Mouse (Mus musculus) limb, embryonic 14.5 days (tissue): ENCODE results near the gene Tmx4. TPM values are rescaled to one million over a fixed set of nuclear protein-coding genes. Genes with fewer than 3 reads are reported as not detected.
A peak's percentile ranks its signal among the peaks of the same experiment; 100 is the strongest.
"Not testable (repeated sequence)": the region's sequence is repeated elsewhere in the genome, so short reads cannot be mapped to it uniquely, and the experiment has no call there.

Experiments
- ATAC-seq: fragments of 200-750 bp; cut with Nextera tagmentation; 2 replicates; pipeline ENCODE4 v1.8.0; 2017; ENCODE audit warnings: low read depth, moderate number of reproducible peaks, moderate TSS enrichment; ENCODE audit not compliant: low FRiP score
- DNase-seq: peaks from one replicate; pipeline ENCODE4 v3.0.0-alpha.2; 2015; ENCODE audit warnings: low spot score
- H3K27ac ChIP-seq: fragments of 300-500 bp; sonication (generic); replicated peaks from 2 replicates; pipeline ENCODE4 v1.5.1; 2014; ENCODE audit warnings: low read depth, mild to moderate bottlenecking, low read length, moderate library complexity, mixed read lengths
- H3K27me3 ChIP-seq: fragments of 300-500 bp; sonication (generic); 2 replicates; pipeline ENCODE4 v1.6.1; 2014; ENCODE audit warnings: low read length, mixed read lengths; ENCODE audit not compliant: control insufficient read depth, insufficient read depth
- H3K36me3 ChIP-seq: fragments of 300-500 bp; sonication (generic); 2 replicates; pipeline ENCODE4 v1.6.1; 2014; ENCODE audit warnings: mild to moderate bottlenecking, low read length, moderate library complexity, mixed read lengths; ENCODE audit not compliant: control insufficient read depth, insufficient read depth
- H3K4me1 ChIP-seq: fragments of 300-500 bp; sonication (generic); 2 replicates; pipeline ENCODE4 v1.6.1; 2014; ENCODE audit warnings: antibody characterized with exemption, low read length, mixed read lengths; ENCODE audit not compliant: control insufficient read depth, insufficient read depth
- H3K4me2 ChIP-seq: fragments of 300-500 bp; sonication (generic); replicated peaks from 2 replicates; pipeline ENCODE4 v1.6.1; 2014; ENCODE audit warnings: low read depth, mild to moderate bottlenecking, low read length, moderate library complexity; ENCODE audit not compliant: severe bottlenecking
- H3K4me3 ChIP-seq: fragments of 300-500 bp; sonication (generic); replicated peaks from 2 replicates; pipeline ENCODE4 v1.5.1; 2014; ENCODE audit warnings: low read length
- H3K9ac ChIP-seq: fragments of 300-500 bp; sonication (generic); 2 replicates; pipeline ENCODE4 v1.6.1; 2014; ENCODE audit warnings: mild to moderate bottlenecking, low read depth, low read length, moderate library complexity; ENCODE audit not compliant: severe bottlenecking
- H3K9me3 ChIP-seq: fragments of 300-500 bp; sonication (generic); 2 replicates; pipeline ENCODE4 v1.6.1; 2016; ENCODE audit warnings: low read length; ENCODE audit not compliant: control insufficient read depth
- POLR2A ChIP-seq: fragments of 200-500 bp; IDR thresholded peaks from 2 replicates; pipeline ENCODE4 v1.8.0; 2012; ENCODE audit warnings: inconsistent platforms, mild to moderate bottlenecking, moderate library complexity, borderline replicate concordance; ENCODE audit not compliant: insufficient read depth, insufficient read length; ENCODE audit errors: extremely low read depth
- WGBS: fragments of 180-500 bp; shearing (Covaris S2); extraction: QIAGEN DNeasy Blood & Tissue Kit; methylation state at CpG from one replicate; pipeline ENCODE4 v1.1.7; 2014; 5-methylcytosine and 5-hydroxymethylcytosine counted together
- polyA plus RNA-seq, 2 experiments: library from polyadenylated mRNA; depleted of rRNA in 1 of 2; stranded (reverse) in 1 of 2; unstranded in 1 of 2; fragments of >200 nt; fragmentation: Nextera tagmentation in 1 of 2; extraction: Ambion mirVana in 1 of 2; gene quantifications; 2 replicates each; pipeline versions ENCODE4 v1.2.1 to v1.2.3; 2012 to 2014

Gene Tmx4
- polyA plus RNA-seq, 2 experiments = 10.7 to 18.8 TPM

GRCm38 (mm10) chr2:134641372-134641771 lies 2.6 kb downstream of the Tmx4 start:
- no peaks in the 10 kb centered on the region for H3K27me3 ChIP-seq
- H3K4me3 ChIP-seq = no peak overlapping the region
- H3K27ac ChIP-seq = no peak overlapping the region
- DNase-seq (no peak), ATAC-seq (no peak)
- TF ChIP-seq POLR2A = no peak
- H3K9ac ChIP-seq = no peak overlapping the region
- no peaks in the 10 kb centered on the region for H3K9me3 ChIP-seq
- peaks cover 5% of the 10 kb centered on the region; the same call in 1 of the 2 replicates for H3K4me1 ChIP-seq
- peaks cover 8% of the 10 kb centered on the region for H3K36me3 ChIP-seq
- H3K4me2 ChIP-seq = no peak overlapping the region
- 91% methylated on average over 5 of the region's 5 CpGs for WGBS

GRCm38 (mm10) chr2:134640398-134640797 lies 3.5 kb downstream of the Tmx4 start:
- ATAC-seq (no peak), DNase-seq (no peak)
- H3K4me2 ChIP-seq = no peak overlapping the region
- no peak overlapping the region for H3K9ac ChIP-seq
- peaks cover 5% of the 10 kb centered on the region; the same call in 1 of the 2 replicates for H3K4me1 ChIP-seq
- no peak for TF ChIP-seq POLR2A
- H3K36me3 ChIP-seq = peaks cover 8% of the 10 kb centered on the region
- H3K27ac ChIP-seq = no peak overlapping the region
- WGBS = 92% methylated on average over 1 of the region's 1 CpGs
- no peaks in the 10 kb centered on the region for H3K27me3 ChIP-seq
- H3K4me3 ChIP-seq = no peak overlapping the region
- no peaks in the 10 kb centered on the region for H3K9me3 ChIP-seq

- 100% methylated on average over 1 of the region's 2 CpGs for WGBS
- not testable (repeated sequence) for H3K9ac ChIP-seq, H3K4me2 ChIP-seq, H3K4me3 ChIP-seq, H3K9me3 ChIP-seq, ATAC-seq, DNase-seq, H3K36me3 ChIP-seq, H3K4me1 ChIP-seq, H3K27ac ChIP-seq, H3K27me3 ChIP-seq
Measured at GRCm38 (mm10) chr2:134628541-134628940, 15.4 kb downstream of the Tmx4 start.

DNA sequence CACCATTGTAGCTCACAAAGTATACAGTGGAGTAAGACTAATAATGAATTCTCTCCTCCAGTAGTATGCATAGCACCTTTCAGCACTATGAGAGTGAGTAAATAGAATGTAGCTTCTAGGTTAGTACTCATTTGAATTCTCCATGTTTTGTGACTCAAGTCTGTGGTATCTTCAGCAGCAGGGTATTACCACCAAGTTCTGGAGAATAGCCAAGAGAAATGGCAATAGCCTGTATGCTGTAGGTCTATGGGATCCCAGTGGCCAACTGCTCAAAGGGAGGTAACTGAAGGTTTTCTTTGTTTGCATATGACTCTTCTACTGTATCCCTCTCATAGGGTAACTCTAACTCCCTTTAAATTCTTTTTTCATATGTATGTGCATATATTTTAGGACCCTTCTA lies 39.0 kb downstream of the Tmx4 start:
- ATAC-seq (no peak), DNase-seq (no peak)
- no peaks in the 10 kb centered on the region for H3K27me3 ChIP-seq

GRCm38 (mm10) chr2:134591081-134591694 lies 52.8 kb downstream of the Tmx4 start:
- no peak for TF ChIP-seq POLR2A
- H3K27me3 ChIP-seq = no peaks in the 10 kb centered on the region
- WGBS = 89% methylated on average over 6 of the region's 6 CpGs

More for the DNA sequence above, 39.0 kb downstream of the Tmx4 start:
- Histone ChIP-seq H3K4me3 (no peak overlapping the region), H3K4me2 (no peak overlapping the region), H3K4me1 (no peaks in the 10 kb centered on the region), H3K27ac (no peak overlapping the region), H3K36me3 (peaks cover 3% of the 10 kb centered on the region; the same call in 1 of the 2 replicates), H3K9me3 (peaks cover 4% of the 10 kb centered on the region; the same call in 1 of the 2 replicates), H3K9ac (no peak overlapping the region)
- no peak for TF ChIP-seq POLR2A

DNA sequence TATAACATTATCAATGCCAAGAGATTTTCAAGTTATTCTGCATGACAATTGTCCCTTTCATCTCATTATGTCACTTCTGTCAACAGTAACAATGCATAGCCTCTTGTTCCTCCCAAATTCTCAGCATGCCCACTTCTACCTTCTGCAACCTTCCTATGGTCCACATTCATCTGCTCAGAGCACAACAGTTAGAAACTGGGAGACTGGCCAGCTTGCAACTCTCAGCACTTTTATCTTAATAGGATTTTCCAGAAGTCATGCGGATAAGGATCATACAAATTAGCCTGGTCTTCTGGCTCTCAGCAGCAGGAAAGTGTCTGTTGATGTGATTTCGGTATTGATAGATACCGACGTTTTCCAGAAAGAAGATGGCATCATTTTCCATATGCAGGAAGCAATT lies 58.7 kb downstream of the Tmx4 start:
- H3K9me3 ChIP-seq = no peaks in the 10 kb centered on the region
- ATAC-seq = no peak
- DNase-seq = peak; percentile 3
- 69% methylated on average over 4 of the region's 4 CpGs for WGBS
- 0 out of 2 replicates have a peak, but pooled peaks cover 3% of the 10 kb centered on the region for H3K4me1 ChIP-seq
- H3K9ac ChIP-seq = no peak overlapping the region
- no peak overlapping the region for H3K4me3 ChIP-seq
- no peak for TF ChIP-seq POLR2A
- no peak overlapping the region for H3K4me2 ChIP-seq
- H3K36me3 ChIP-seq = no peaks in the 10 kb centered on the region
- no peaks in the 10 kb centered on the region for H3K27me3 ChIP-seq
- H3K27ac ChIP-seq = no peak overlapping the region

More at GRCm38 (mm10) chr2:134591081-134591694, 52.8 kb downstream of the Tmx4 start:
- H3K36me3 ChIP-seq = no peaks in the 10 kb centered on the region
- ATAC-seq (no peak), DNase-seq (no peak)
- H3K4me1 ChIP-seq = no peaks in the 10 kb centered on the region
- H3K9me3 ChIP-seq = no peaks in the 10 kb centered on the region
- H3K9ac ChIP-seq = no peak overlapping the region
- H3K27ac ChIP-seq = no peak overlapping the region
- no peak overlapping the region for H3K4me3 ChIP-seq
- no peak overlapping the region for H3K4me2 ChIP-seq
